Mouse (Mus musculus) retina, embryonic 14.5 days (tissue): Measurements from ENCODE around the gene Nav2.
A peak's percentile ranks its signal among the peaks of the same experiment; 100 is the strongest.

Experiments used
- DNase-seq: peaks from one replicate; pipeline ENCODE4 v3.0.0-alpha.2; 2015; ENCODE audit warnings: low spot score

Gene Nav2

GRCm38 (mm10) chr7:49055273-49055672, 146.8 kb downstream of the Nav2 start:
- DNase-seq, result no peak

GRCm38 (mm10) chr7:49058304-49059012, 149.9 kb downstream of the Nav2 start:
- no peak for DNase-seq

GRCm38 (mm10) chr7:49064792-49065521, 156.4 kb downstream of the Nav2 start:
- DNase-seq, result no peak

GRCm38 (mm10) chr7:49065621-49066475, 157.3 kb downstream of the Nav2 start:
- DNase-seq, result peak; percentile 60

- no peak for DNase-seq
These were observed 158.3 kb downstream of the Nav2 start for GRCm38 (mm10) chr7:49066828-49067227.

GRCm38 (mm10) chr7:49069396-49069961, 161.0 kb downstream of the Nav2 start:
- DNase-seq, result peak; percentile 52

- no peak for DNase-seq
These were observed 162.1 kb downstream of the Nav2 start for GRCm38 (mm10) chr7:49070621-49071020.

GRCm38 (mm10) chr7:49071141-49071567, 162.6 kb downstream of the Nav2 start:
- DNase-seq, result peak; percentile 35

- DNase-seq, result peak; percentile 15
These were observed 166.9 kb downstream of the Nav2 start for GRCm38 (mm10) chr7:49075333-49075934.

GRCm38 (mm10) chr7:49076283-49076694, 167.8 kb downstream of the Nav2 start:
- DNase-seq, result peak; percentile 44

GRCm38 (mm10) chr7:49078930-49079329, 170.4 kb downstream of the Nav2 start:
- no peak for DNase-seq

GRCm38 (mm10) chr7:49082585-49083165, 174.2 kb downstream of the Nav2 start:
- peak; percentile 26 for DNase-seq

- DNase-seq, result no peak
These were observed 176.3 kb downstream of the Nav2 start for GRCm38 (mm10) chr7:49084768-49085167.

GRCm38 (mm10) chr7:49085759-49086158, 177.2 kb downstream of the Nav2 start:
- no peak for DNase-seq

GRCm38 (mm10) chr7:49087154-49087553, 178.6 kb downstream of the Nav2 start:
- DNase-seq, result no peak

- no peak for DNase-seq
These were observed 179.8 kb downstream of the Nav2 start for GRCm38 (mm10) chr7:49088198-49088912.

GRCm38 (mm10) chr7:49091371-49091770, 182.9 kb downstream of the Nav2 start:
- DNase-seq, result no peak

- DNase-seq, result peak; percentile 16
These were observed 183.4 kb downstream of the Nav2 start for GRCm38 (mm10) chr7:49091921-49092320.

GRCm38 (mm10) chr7:49093596-49093995, 185.1 kb downstream of the Nav2 start:
- DNase-seq, result no peak

GRCm38 (mm10) chr7:49094531-49094930, 186.0 kb downstream of the Nav2 start:
- DNase-seq, result no peak

- no peak for DNase-seq
These were observed 192.8 kb downstream of the Nav2 start for GRCm38 (mm10) chr7:49101291-49101690.
